Mouse (Mus musculus) layer of hippocampus, postnatal 14 days (tissue): ENCODE measurements around the gene Tcf23. TPM values are rescaled to one million over a fixed set of nuclear protein-coding genes. Genes with fewer than 3 reads are reported as not detected.

Source experiments
- DNase-seq, 2 experiments: peaks; one replicate each; pipeline ENCODE4 v3.0.0; 2021 to 2022; ENCODE audit warnings: low spot score in 2 of 2, mixed read lengths in 1 of 2
- total RNA-seq, 2 experiments: library from RNA; stranded (reverse); gene quantifications; 2 replicates each; pipeline ENCODE4 v1.2.3; 2021

The Tcf23 gene
- total RNA-seq, 2 experiments from 2014 or later, result 0.17 TPM; not detected in 1

DNA sequence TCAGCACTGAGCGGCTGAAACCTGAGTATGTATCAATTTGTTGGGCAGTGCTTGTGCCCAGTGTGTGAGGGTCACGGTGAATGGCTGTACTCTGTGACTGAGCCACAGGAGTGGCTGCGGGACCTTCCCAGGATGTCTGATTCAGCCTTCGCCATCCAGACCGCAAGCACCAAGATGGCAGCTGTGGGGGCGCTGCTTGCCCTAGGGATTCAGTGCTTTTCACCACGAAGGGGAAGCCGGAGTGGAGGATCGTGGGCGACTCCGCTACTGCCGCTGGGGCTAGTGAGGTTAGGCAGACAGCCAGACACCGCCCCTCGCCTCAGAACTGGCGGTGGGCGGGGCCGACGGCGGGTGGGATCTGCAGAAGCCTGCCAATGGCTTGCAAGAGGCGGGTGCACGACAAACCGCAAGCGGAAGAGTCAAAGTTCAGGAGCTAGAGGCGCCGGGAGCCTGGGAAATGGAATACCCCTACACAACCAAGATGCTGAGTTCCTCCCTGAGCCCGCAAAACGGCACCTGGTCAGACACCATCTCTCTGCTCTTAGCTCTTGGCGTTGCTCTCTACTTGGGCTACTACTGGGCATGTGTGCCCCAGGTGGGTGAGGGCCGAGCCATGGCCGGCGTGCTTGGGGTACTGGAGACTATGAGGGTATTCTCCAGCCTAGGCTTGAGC is 18.7 kb upstream of the Tcf23 start:
- peak; percentile 91 to 96 for DNase-seq

DNA sequence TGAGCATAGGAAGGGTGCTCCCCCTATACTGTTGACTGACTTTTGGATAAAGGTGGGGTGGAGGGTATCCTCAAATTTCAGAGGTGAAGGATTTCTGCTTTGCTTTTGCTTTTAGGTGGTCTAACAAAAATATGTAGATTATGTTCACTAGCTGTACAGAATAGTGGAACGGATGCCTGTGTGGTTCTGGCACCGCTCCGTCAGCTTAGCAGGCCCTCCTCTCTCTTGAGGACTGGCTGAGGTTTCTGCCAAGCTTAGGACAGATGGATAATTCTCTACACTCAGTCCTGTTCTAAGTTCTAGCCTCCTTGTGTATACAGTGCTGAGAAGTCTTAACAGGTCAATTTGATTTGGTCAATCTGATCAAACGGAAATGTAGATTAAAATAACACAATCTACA is 18.0 kb upstream of the Tcf23 start:
- DNase-seq, result no peak

DNA sequence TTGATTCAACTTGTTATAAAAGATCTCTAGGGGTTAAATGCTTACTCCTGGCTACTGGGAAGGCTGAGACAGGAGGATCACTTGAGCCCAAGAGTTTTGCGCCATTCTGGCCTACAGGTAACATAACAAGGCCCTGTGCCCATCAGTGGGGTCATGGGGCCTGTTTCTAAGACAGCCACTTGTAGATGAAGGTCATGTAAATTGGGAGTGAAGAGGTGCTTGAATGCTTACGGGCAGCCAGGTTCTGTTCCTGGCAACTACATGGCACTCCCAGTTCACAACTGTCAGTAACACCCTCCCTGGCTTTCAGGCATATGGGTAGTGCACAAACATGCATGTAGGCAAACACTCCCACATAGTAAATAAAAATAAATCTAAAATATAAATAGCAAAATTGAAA is 17.5 kb upstream of the Tcf23 start:
- DNase-seq, result no peak

- peak in 1 of 2 experiments; percentile 9 for DNase-seq
Observed at GRCm38 (mm10) chr5:30951706-30952105, 16.8 kb upstream of the Tcf23 start.

- DNase-seq, result no peak
Observed at GRCm38 (mm10) chr5:30952551-30952950, 15.9 kb upstream of the Tcf23 start.

DNA sequence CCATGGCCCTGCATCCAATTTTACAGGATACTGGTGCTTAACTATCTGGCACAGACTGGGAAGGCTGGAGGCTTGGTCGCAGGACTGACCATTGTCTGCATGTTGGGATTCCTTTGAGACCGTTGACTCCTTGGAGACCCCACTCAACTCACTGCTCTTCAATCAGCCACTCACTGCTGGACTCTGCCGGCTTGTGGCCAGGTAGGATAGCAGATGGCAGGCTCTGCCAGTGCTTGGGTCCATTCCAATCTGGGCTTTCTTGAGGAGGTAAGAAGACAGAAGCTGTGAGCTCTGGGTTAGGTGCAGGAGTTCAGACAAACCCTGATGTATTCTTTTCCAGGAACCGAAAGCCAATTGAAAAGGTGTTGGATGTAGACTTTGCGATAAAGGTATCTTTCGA is 14.4 kb upstream of the Tcf23 start:
- DNase-seq, result no peak

- no peak for DNase-seq
Observed at GRCm38 (mm10) chr5:30954556-30954955, 13.9 kb upstream of the Tcf23 start.

DNA sequence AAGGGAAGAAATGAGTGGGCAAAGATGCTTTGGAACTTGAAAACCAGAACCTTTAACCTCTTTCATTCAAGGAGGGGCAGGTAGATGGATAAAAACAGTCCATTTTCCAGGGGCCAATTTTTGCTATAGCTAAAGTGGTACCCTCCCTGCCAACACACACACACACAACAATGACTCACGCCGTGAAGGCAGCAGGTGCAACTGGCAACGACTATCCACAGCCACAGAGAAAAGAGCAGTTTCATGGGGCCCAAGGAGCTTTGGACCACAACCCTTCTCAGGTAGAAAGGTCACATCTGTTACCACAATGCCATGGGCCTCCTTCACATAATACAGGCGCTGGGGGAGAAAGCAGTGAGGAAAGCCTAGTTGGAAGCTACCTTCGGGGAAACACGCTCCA is 12.7 kb upstream of the Tcf23 start:
- no peak for DNase-seq

- DNase-seq, result no peak
Observed at GRCm38 (mm10) chr5:30957891-30958290, 10.6 kb upstream of the Tcf23 start.

GRCm38 (mm10) chr5:30959198-30959854 is 9.1 kb upstream of the Tcf23 start:
- DNase-seq, result no peak

DNA sequence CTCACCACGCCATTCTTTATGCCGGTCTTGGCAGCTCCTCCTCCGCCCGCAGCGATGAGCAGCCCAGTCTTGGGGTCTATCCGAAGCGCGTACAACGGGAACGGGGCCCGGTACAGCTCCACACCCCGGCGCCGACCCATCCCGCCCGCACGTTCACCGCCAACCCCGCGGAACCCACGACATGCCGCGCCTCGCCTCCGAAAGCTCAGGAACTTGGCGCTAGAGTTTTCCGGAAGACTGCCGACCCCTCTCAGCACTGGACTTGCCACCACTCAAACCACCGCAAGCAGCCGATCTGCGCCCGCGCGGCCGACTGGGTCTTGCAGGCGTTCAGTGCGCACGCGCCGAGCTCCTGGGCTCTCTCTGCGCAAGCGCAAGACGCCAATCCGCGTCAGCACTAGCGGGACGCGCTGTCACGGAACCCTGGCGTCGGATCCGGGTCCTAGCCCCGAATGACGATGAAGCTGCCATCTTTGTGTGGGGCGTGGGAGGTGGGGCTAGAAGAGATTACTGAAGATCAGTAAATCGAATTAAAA is 8.4 kb upstream of the Tcf23 start, which contains the start of gene Preb:
Preb (minus strand) TSS at position 396 of the 536 bp plus-strand sequence.
- peak; percentile 99 to 100 for DNase-seq

GRCm38 (mm10) chr5:30960814-30961213 is 7.6 kb upstream of the Tcf23 start:
- DNase-seq, result no peak

GRCm38 (mm10) chr5:30961545-30962505 is 6.6 kb upstream of the Tcf23 start:
- no peak for DNase-seq

- no peak for DNase-seq
Observed at GRCm38 (mm10) chr5:30963916-30964315, 4.5 kb upstream of the Tcf23 start.

GRCm38 (mm10) chr5:30966189-30966588 is 2.3 kb upstream of the Tcf23 start:
- no peak for DNase-seq

DNA sequence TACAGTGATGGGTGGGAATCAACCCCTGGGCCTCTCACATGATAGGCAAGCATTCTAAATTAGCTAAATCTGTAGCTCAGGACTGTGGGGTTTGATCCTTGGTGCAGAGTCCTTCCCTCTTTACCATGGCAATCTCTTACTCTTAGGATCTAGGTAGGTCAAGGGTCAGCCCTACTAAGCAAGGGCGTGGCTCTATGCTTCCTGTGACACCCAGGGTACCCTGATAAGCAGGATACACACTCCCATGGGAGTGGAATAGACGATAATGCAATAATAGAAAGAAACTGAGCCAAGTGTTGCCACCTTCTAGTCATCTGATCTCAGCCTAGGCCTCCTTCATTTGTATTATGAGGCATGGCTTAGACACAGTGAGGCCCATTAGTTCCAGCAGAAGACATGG is 978 bp downstream of the Tcf23 start:
- no peak for DNase-seq

DNA sequence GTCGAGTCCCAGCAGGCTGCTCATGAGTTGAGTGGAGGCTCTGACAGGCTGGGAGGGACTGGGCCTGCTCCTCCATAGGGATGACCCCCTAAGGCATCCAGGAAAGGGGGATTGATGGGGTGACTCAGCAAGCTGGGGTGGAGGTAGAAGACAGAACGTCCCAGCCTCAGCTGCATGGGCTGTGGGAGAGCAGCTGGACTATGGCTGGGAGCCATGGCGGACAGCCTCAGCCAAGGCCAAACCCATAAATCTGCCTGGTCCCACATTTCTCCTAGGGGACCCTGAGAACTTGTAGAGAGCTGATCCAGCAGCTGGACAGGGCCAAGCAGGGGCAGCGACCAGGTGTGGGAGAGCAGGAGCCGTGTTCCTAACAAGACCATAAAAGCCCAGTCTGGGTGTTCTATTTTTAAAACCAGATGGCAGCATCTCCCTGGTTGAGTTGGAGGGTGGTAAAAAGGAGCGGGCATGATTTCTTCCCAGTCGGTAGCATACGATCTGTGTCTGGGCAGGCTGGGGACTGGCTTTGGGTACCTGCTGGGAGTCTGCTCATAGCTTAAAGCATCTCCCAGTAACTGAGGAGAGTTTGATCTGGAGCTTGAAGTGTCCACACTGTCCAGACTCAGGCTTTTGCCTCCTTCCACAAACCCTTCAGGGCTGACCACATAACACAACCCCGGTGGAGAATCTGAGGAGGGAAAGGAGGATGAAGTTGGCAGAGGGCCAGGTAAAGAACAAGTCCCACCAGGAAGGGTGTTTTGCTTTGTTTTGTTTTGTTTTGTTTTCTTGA is 6.6 kb downstream of the Tcf23 start:
- no peak for DNase-seq

GRCm38 (mm10) chr5:30982357-30982756 is 13.9 kb downstream of the Tcf23 start:
- peak in 1 of 2 experiments; percentile 57 for DNase-seq

GRCm38 (mm10) chr5:30992980-30993676 is 24.7 kb downstream of the Tcf23 start:
- no peak for DNase-seq

DNA sequence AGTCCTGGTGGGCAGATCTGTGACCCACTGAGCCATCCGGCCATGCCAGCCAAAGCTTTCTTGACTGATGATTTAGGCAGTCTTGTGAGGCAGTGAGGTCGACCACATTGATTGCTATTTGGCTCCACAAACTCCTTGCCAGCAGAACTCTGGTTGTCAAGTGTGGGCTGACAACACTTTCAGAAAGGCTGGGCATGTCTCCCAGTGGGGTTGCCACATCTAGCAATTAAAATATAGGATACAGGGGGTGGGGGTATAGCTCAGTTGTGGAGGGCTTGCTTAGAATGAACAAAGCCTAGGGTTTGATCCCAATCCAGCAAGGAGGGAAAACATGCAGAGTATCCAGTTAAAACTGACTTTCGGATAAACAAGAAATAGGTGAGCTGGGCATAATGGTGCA is 25.6 kb downstream of the Tcf23 start:
- no peak for DNase-seq
